Mouse (Mus musculus): ENCODE results near the gene Slc39a3. TPM values are rescaled to one million over a fixed set of nuclear protein-coding genes. Genes with fewer than 3 reads are reported as not detected.

Gene Slc39a3
- polyA plus RNA-seq, 1 experiment: 1.5 TPM

DNA sequence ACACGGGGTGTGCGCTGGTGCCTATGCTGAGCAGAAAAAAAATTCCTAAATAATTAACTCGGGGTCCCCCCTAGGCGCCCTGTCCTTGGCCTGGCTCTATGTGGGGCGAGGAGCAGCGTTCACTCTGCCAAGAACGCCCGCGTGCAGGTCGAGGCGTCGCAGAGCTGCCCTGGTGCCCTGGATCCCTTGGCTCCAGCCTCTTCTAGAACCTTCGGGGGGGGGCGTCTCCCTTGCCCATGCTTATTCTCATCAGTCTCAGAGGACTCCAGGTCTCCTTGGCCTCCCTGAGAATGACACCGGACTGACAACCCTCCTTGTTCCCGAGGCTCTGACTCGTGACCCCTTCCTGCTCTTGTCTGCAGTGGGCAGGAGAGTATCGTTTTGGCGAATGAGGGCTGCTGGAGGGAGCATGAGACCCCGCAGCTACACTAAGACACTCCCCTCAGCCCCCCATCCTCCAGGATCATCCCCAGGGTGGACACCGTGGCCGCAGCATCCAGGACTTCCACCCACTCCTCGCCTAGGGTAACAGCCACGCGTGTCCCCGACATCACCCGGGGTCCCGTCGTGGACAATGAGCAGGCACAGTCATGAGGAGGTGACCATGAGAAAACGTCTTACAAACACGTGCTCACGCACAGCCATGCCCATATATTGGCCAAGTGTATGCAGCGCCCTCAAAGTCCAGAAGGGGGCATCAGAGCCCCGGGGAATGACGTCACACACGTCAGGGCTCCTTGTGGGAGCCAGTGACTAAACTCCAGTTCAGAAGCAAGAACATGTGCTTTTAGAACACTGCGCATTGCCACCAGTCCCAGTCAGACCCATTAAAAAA is 37.6 kb downstream of the Slc39a3 start:
- peaks cover 43% of the 10 kb centered on the region for H3K4me1 ChIP-seq (ENCODE audit: control insufficient read depth)
- no peaks in the 10 kb centered on the region for H3K36me3 ChIP-seq (ENCODE audit: control insufficient read depth)
- no peaks in the 10 kb centered on the region for H3K9me3 ChIP-seq (ENCODE audit: control insufficient read depth, low read length)
- no peak for TF ChIP-seq GATA1 (IDR thresholded peaks at IDR 0.05; ENCODE audit: low read length)
- no peak for TF ChIP-seq TAL1 (IDR thresholded peaks at IDR 0.05; ENCODE audit: low read length)
- H3K4me3 ChIP-seq (replicated peaks): no peak overlapping the region
- peaks cover 13% of the 10 kb centered on the region for H3K27me3 ChIP-seq (ENCODE audit: control insufficient read depth)

GRCm38 (mm10) chr10:80998778-80999177 is 38.4 kb downstream of the Slc39a3 start:
- TF ChIP-seq TAL1 (IDR thresholded peaks at IDR 0.05; ENCODE audit: low read length) (no peak), GATA1 (IDR thresholded peaks at IDR 0.05; ENCODE audit: low read length) (no peak)
- Histone ChIP-seq H3K36me3 (ENCODE audit: control insufficient read depth) (no peaks in the 10 kb centered on the region), H3K4me1 (ENCODE audit: control insufficient read depth) (peaks cover 43% of the 10 kb centered on the region), H3K4me3 (replicated peaks) (no peak overlapping the region), H3K27me3 (ENCODE audit: control insufficient read depth) (peaks cover 14% of the 10 kb centered on the region), H3K9me3 (ENCODE audit: control insufficient read depth, low read length) (no peaks in the 10 kb centered on the region)

GRCm38 (mm10) chr10:80998021-80998420 is 39.2 kb downstream of the Slc39a3 start:
- Histone ChIP-seq H3K36me3 (ENCODE audit: control insufficient read depth) (no peaks in the 10 kb centered on the region), H3K4me3 (replicated peaks) (no peak overlapping the region), H3K27me3 (ENCODE audit: control insufficient read depth) (peaks cover 22% of the 10 kb centered on the region), H3K4me1 (ENCODE audit: control insufficient read depth) (peaks cover 43% of the 10 kb centered on the region), H3K9me3 (ENCODE audit: control insufficient read depth, low read length) (no peaks in the 10 kb centered on the region)
- TF ChIP-seq GATA1 (IDR thresholded peaks at IDR 0.05; ENCODE audit: low read length): no peak
- TF ChIP-seq TAL1 (IDR thresholded peaks at IDR 0.05; ENCODE audit: low read length): no peak

DNA sequence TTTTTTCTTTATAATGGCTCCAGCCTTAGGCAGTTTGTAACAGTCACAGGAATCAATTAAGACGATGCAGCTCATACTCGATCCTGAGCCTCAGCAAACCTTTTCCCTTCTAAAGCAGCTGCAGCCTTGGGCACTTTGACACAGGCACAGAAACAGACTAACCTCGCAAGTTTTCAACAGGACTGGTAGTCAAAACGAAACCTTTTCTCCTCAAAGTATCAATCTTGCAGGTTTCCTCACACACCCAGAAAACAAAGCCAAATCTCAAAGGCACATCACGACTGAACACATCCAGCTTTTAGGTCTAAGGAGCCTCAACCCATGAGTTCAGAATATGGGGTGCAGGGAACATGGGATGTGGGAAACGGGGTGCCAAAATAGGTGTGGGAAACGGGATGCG is 39.9 kb downstream of the Slc39a3 start:
- TF ChIP-seq TAL1 (IDR thresholded peaks at IDR 0.05; ENCODE audit: low read length) (no peak), GATA1 (IDR thresholded peaks at IDR 0.05; ENCODE audit: low read length) (no peak)
- peaks cover 24% of the 10 kb centered on the region for H3K27me3 ChIP-seq (ENCODE audit: control insufficient read depth)

GRCm38 (mm10) chr10:80996501-80996900 is 40.7 kb downstream of the Slc39a3 start:
- TF ChIP-seq GATA1 (IDR thresholded peaks at IDR 0.05; ENCODE audit: low read length) (no peak), TAL1 (IDR thresholded peaks at IDR 0.05; ENCODE audit: low read length) (no peak)
- Histone ChIP-seq H3K4me1 (ENCODE audit: control insufficient read depth) (peaks cover 43% of the 10 kb centered on the region), H3K27me3 (ENCODE audit: control insufficient read depth) (peaks cover 26% of the 10 kb centered on the region), H3K4me3 (replicated peaks) (no peak overlapping the region), H3K9me3 (ENCODE audit: control insufficient read depth, low read length) (no peaks in the 10 kb centered on the region), H3K36me3 (ENCODE audit: control insufficient read depth) (no peaks in the 10 kb centered on the region)

More for the DNA sequence above, 39.9 kb downstream of the Slc39a3 start:
- Histone ChIP-seq H3K36me3 (ENCODE audit: control insufficient read depth) (no peaks in the 10 kb centered on the region), H3K4me1 (ENCODE audit: control insufficient read depth) (peaks cover 43% of the 10 kb centered on the region), H3K4me3 (replicated peaks) (no peak overlapping the region), H3K9me3 (ENCODE audit: control insufficient read depth, low read length) (no peaks in the 10 kb centered on the region)

GRCm38 (mm10) chr10:80995091-80995632 is 42.1 kb downstream of the Slc39a3 start:
- Histone ChIP-seq H3K4me1 (ENCODE audit: control insufficient read depth) (peaks cover 30% of the 10 kb centered on the region), H3K36me3 (ENCODE audit: control insufficient read depth) (no peaks in the 10 kb centered on the region), H3K9me3 (ENCODE audit: control insufficient read depth, low read length) (no peaks in the 10 kb centered on the region), H3K27me3 (ENCODE audit: control insufficient read depth) (peaks cover 26% of the 10 kb centered on the region), H3K4me3 (replicated peaks) (no peak overlapping the region)
- TF ChIP-seq GATA1 (IDR thresholded peaks at IDR 0.05; ENCODE audit: low read length) (no peak), TAL1 (IDR thresholded peaks at IDR 0.05; ENCODE audit: low read length) (no peak)

- H3K27me3 ChIP-seq (ENCODE audit: control insufficient read depth): peaks cover 27% of the 10 kb centered on the region
- TF ChIP-seq TAL1 (IDR thresholded peaks at IDR 0.05; ENCODE audit: low read length) (no peak), GATA1 (IDR thresholded peaks at IDR 0.05; ENCODE audit: low read length) (no peak)
- no peaks in the 10 kb centered on the region for H3K9me3 ChIP-seq (ENCODE audit: control insufficient read depth, low read length)
- no peak overlapping the region for H3K4me3 ChIP-seq (replicated peaks)
- no peaks in the 10 kb centered on the region for H3K36me3 ChIP-seq (ENCODE audit: control insufficient read depth)
- H3K4me1 ChIP-seq (ENCODE audit: control insufficient read depth): peaks cover 25% of the 10 kb centered on the region
Observed at GRCm38 (mm10) chr10:80994621-80995020, 42.6 kb downstream of the Slc39a3 start.

DNA sequence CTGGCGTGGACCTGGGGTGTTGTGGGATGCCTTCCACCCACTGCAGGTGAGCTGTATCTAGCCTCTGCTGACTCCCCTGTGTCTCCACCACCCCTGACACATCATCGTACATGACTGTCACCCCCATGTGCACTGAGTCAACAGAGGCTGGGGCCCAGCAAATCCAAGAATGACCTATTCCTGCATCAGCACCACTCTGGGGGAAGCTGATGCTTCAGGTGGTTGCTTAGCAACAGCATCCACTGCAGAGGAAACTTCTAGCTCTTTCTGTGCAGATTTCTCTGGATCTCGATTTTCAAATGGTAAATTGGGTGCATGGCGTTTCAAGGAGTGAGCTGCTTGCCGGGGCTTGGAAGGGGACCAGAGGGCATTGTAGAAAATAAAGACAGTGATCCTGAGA is 44.0 kb downstream of the Slc39a3 start:
- Histone ChIP-seq H3K4me3 (replicated peaks) (no peak overlapping the region), H3K36me3 (ENCODE audit: control insufficient read depth) (no peaks in the 10 kb centered on the region), H3K4me1 (ENCODE audit: control insufficient read depth) (peaks cover 12% of the 10 kb centered on the region), H3K9me3 (ENCODE audit: control insufficient read depth, low read length) (no peaks in the 10 kb centered on the region), H3K27me3 (ENCODE audit: control insufficient read depth) (peaks cover 30% of the 10 kb centered on the region)
- TF ChIP-seq TAL1 (IDR thresholded peaks at IDR 0.05; ENCODE audit: low read length) (no peak), GATA1 (IDR thresholded peaks at IDR 0.05; ENCODE audit: low read length) (no peak)

- TF ChIP-seq TAL1 (IDR thresholded peaks at IDR 0.05; ENCODE audit: low read length) (no peak), GATA1 (IDR thresholded peaks at IDR 0.05; ENCODE audit: low read length) (no peak)
- no peaks in the 10 kb centered on the region for H3K36me3 ChIP-seq (ENCODE audit: control insufficient read depth)
- H3K9me3 ChIP-seq (ENCODE audit: control insufficient read depth, low read length): no peaks in the 10 kb centered on the region
- peaks cover 8% of the 10 kb centered on the region for H3K4me1 ChIP-seq (ENCODE audit: control insufficient read depth)
- no peak overlapping the region for H3K4me3 ChIP-seq (replicated peaks)
- peaks cover 30% of the 10 kb centered on the region for H3K27me3 ChIP-seq (ENCODE audit: control insufficient read depth)
Observed at GRCm38 (mm10) chr10:80991945-80992344, 45.3 kb downstream of the Slc39a3 start.

All from erythroblast, embryonic 14.5 days (primary cell).